Mouse (Mus musculus) cerebellum, adult 2 months (tissue): ENCODE results near the gene Cul4a.

ENCODE experiments used
- CTCF ChIP-seq: fragments of 200-500 bp; IDR thresholded peaks from 2 replicates; pipeline ENCODE4 v1.5.1; 2011; ENCODE audit warnings: low read depth, mild to moderate bottlenecking, control low read depth, low read length, moderate library complexity, borderline replicate concordance; ENCODE audit not compliant: insufficient read depth
- POLR2A ChIP-seq: fragments of 200-500 bp; IDR thresholded peaks from 2 replicates; pipeline ENCODE4 v1.6.1; 2011; ENCODE audit warnings: low read length, control low read depth, borderline replicate concordance; ENCODE audit not compliant: insufficient read depth

DNA sequence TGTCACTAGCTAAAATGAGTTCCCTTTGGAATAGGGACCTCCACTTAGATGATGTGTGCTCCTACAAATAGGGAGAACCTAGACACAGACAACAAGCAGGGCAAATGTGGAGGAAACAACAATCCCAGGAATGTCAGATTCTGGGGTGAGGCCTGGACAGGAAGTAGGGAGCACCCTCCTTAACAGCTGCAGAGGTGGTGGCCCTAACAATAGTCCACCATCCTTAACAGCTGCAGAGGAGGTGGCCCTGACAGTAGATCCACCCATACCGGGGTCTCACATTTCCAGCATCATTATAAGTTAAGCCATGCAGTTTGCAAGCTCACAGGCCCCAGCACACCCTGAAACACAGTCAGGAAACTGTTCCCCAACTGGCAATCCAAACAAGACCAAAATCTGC is 83.4 kb downstream of the Cul4a start:
- TF ChIP-seq POLR2A: no peak
- TF ChIP-seq CTCF: no peak
